Mouse (Mus musculus) forebrain, embryonic 13.5 days (tissue): ENCODE results near the gene Sh3bp4. TPM values are rescaled to one million over a fixed set of nuclear protein-coding genes. Genes with fewer than 3 reads are reported as not detected.

ENCODE experiments used
- ATAC-seq: fragments of 200-750 bp; cut with Nextera tagmentation; 2 replicates; pipeline ENCODE4 v1.8.0; 2017
- H3K27ac ChIP-seq: fragments of 300-500 bp; sonication (generic); 2 replicates; pipeline ENCODE4 v1.5.1; 2015; ENCODE audit warnings: inconsistent platforms, mild to moderate bottlenecking, moderate library complexity
- H3K27me3 ChIP-seq: fragments of 300-500 bp; sonication (generic); 2 replicates; pipeline ENCODE4 v1.6.1; 2015; ENCODE audit warnings: mild to moderate bottlenecking, inconsistent platforms
- H3K36me3 ChIP-seq: fragments of 300-500 bp; sonication (generic); 2 replicates; pipeline ENCODE4 v1.6.1; 2015; ENCODE audit warnings: mild to moderate bottlenecking, inconsistent platforms; ENCODE audit not compliant: poor library complexity, severe bottlenecking
- H3K4me1 ChIP-seq: fragments of 300-500 bp; sonication (generic); 2 replicates; pipeline ENCODE4 v1.6.1; 2015; ENCODE audit warnings: inconsistent platforms
- H3K4me2 ChIP-seq: fragments of 300-500 bp; sonication (generic); 2 replicates; pipeline ENCODE4 v1.6.1; 2015; ENCODE audit warnings: inconsistent platforms, mild to moderate bottlenecking, moderate library complexity
- H3K4me3 ChIP-seq: fragments of 300-500 bp; sonication (generic); 2 replicates; pipeline ENCODE4 v1.5.1; 2015; ENCODE audit warnings: mild to moderate bottlenecking, inconsistent platforms
- H3K9ac ChIP-seq: fragments of 300-500 bp; sonication (generic); 2 replicates; pipeline ENCODE4 v1.6.1; 2015; ENCODE audit warnings: mild to moderate bottlenecking, inconsistent platforms
- H3K9me3 ChIP-seq: fragments of 300-500 bp; sonication (generic); replicated peaks from 2 replicates; pipeline ENCODE4 v1.6.1; 2016; ENCODE audit warnings: inconsistent platforms
- WGBS: fragments of 180-500 bp; shearing (Covaris S2); methylation state at CpG from one replicate; pipeline ENCODE4 v1.1.7; 2015; 5-methylcytosine and 5-hydroxymethylcytosine counted together
- polyA plus RNA-seq: library from polyadenylated mRNA; unstranded; fragments of >200 nt; fragmentation: Nextera tagmentation; extraction: Ambion mirVana; gene quantifications from 2 replicates; pipeline ENCODE4 v1.2.1, GENCODE M21; 2015

The Sh3bp4 gene
- polyA plus RNA-seq, 1 experiment from 2014 or later, result 16.1 TPM

DNA sequence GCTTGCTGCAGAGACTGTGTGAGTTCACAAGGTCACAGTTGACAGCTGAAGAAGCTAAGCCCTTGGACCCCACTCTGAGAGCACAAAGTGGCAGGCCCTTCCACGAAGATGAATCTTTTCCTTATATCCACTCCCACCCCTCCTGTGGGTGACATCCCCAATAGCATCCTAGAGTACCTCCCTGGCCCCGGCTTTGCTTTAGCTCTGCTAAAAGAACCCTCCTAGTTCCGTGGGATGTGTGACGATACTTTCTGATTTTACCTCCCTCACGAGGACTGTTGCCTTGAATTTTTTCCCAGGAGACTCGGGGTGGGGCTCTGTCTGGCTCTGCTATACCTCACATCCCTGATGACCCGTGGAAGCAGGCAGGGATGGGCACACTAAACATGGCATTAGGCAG is 104.4 kb downstream of the Sh3bp4 start:
- H3K27ac ChIP-seq, result no peak overlapping the region
- H3K9me3 ChIP-seq, result no peaks in the 10 kb centered on the region
- no peaks in the 10 kb centered on the region for H3K27me3 ChIP-seq
- 83% methylated on average over 7 of the region's 7 CpGs for WGBS
- no peaks in the 10 kb centered on the region for H3K36me3 ChIP-seq
- H3K4me3 ChIP-seq, result no peak overlapping the region
- H3K4me2 ChIP-seq, result no peak overlapping the region
- no peak for ATAC-seq
- no peaks in the 10 kb centered on the region for H3K4me1 ChIP-seq
- no peak overlapping the region for H3K9ac ChIP-seq

DNA sequence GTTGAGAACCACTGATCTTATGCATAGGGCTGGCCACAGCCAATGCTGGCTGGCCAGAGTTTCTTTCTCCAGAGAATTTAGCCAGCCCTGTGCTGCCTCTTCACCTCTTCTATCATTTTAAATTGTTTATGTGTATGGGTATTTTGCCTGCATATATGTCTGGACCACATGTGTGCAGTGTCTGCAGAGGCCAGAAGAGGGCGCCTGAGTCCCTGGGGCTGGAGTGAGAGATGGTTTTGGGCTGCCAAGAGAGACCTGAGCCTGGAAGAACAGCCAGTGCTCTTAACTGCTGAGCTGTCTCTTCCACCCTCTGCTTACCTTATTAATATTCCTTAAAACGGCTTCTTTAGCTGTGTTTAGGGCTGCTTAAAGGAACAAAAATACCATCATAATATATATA is 105.1 kb downstream of the Sh3bp4 start:
- no peak overlapping the region for H3K9ac ChIP-seq
- H3K4me2 ChIP-seq, result no peak overlapping the region
- ATAC-seq, result no peak
- H3K36me3 ChIP-seq, result no peaks in the 10 kb centered on the region
- WGBS, result 51% methylated on average over 2 of the region's 2 CpGs
- no peaks in the 10 kb centered on the region for H3K27me3 ChIP-seq
- H3K4me1 ChIP-seq, result no peaks in the 10 kb centered on the region
- no peak overlapping the region for H3K4me3 ChIP-seq
- H3K9me3 ChIP-seq, result no peaks in the 10 kb centered on the region
- H3K27ac ChIP-seq, result no peak overlapping the region

DNA sequence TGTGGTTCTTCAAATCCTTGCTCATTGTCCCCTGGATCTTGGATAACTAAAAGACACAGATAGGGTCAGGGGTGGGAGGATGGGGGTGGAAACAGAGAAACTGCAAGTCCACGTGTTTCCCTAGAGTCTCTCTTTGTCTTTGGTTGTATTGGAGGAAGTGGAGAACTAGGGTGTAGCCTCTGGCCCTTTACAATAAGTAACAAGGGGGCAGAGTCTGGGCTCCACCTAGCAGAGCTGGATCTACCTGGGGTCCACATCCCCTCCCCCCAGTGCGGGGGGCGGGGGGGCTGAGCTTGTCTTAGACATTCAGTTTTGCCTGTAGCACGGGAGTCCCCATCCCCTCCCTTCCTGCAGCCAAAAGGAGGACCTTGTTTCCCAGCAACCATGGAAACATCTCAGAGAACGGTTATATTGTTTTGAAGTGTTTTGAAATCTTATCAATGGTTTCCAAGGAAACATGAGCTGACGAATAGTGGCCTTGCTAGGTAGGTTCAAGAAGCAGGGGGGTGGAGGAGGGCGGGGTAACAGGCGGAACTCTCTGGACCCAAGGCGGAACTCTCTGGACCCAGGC is 113.1 kb downstream of the Sh3bp4 start:
- no peak overlapping the region for H3K9ac ChIP-seq
- peak overlapping the region; percentile 45 for H3K4me2 ChIP-seq
- WGBS, result 0% methylated on average over 9 of the region's 9 CpGs
- peak overlapping the region; percentile 54 for H3K27ac ChIP-seq
- H3K27me3 ChIP-seq, result no peaks in the 10 kb centered on the region
- H3K36me3 ChIP-seq, result no peaks in the 10 kb centered on the region
- H3K4me3 ChIP-seq, result no peak overlapping the region
- peak; percentile 77 for ATAC-seq
- H3K4me1 ChIP-seq, result peaks cover 22% of the 10 kb centered on the region
- no peaks in the 10 kb centered on the region for H3K9me3 ChIP-seq

DNA sequence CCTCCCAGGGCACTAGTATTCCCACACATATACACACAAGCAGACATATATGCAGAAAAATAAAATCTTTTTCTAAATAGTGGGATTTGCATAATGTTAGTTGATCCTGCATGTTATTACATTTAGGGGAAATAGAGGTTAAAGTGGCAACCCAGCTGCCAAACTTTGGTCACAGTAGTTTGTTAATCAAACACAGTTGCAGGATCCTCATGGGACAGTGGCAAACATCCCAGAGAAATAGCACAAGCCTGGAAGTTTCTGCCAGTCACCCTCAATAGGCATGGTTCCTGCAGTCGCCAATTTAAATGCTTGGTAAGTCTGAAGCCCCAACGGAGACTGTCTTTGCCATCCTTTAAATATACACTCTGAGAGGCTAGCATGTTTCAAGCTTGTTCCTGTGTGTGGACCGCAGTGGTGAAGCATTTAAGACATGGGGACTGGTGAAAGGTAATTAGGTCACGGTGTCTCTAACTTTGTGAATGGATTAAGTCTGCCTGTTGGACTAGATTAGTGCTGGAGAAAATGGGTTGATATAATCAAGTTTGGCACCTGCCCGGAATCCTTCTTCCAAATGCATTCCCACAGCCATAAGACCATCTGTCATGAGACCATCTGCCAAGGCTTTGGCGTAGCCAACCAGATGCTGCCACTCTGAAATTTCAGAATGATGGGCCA is 114.0 kb downstream of the Sh3bp4 start:
- peaks cover 24% of the 10 kb centered on the region for H3K4me1 ChIP-seq
- H3K9ac ChIP-seq, result no peak overlapping the region
- H3K27ac ChIP-seq, result peak overlapping the region; percentile 60
- ATAC-seq, result no peak; the same call in 1 of the 2 replicates
- no peak overlapping the region for H3K4me3 ChIP-seq
- H3K27me3 ChIP-seq, result no peaks in the 10 kb centered on the region
- H3K36me3 ChIP-seq, result no peaks in the 10 kb centered on the region
- H3K4me2 ChIP-seq, result no peak overlapping the region
- WGBS, result 65% methylated on average over 6 of the region's 6 CpGs
- no peaks in the 10 kb centered on the region for H3K9me3 ChIP-seq

DNA sequence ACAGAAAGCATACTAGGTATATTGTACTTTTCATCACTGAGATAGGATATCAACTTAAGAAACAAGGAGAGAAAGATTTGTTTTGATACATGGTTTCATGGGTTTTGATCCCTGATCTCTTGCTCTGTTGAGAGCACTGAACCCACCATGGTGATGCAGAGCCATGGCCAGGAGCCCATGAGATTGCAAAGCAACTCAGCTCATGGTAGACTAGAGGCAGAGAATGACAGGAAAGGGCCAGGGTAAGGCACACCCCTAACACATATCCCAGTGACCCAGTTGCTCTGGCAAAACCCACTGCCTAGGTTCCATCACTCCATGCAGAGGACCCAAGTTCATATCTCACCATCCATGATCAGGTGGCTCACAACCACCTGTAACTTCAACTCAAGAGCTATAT is 114.6 kb downstream of the Sh3bp4 start:
- H3K4me3 ChIP-seq, result no peak overlapping the region
- peaks cover 24% of the 10 kb centered on the region for H3K4me1 ChIP-seq
- no peak overlapping the region for H3K9ac ChIP-seq
- no peaks in the 10 kb centered on the region for H3K9me3 ChIP-seq
- H3K27ac ChIP-seq, result no peak overlapping the region
- H3K36me3 ChIP-seq, result no peaks in the 10 kb centered on the region
- no peak overlapping the region for H3K4me2 ChIP-seq
- no peaks in the 10 kb centered on the region for H3K27me3 ChIP-seq
- ATAC-seq, result no peak

DNA sequence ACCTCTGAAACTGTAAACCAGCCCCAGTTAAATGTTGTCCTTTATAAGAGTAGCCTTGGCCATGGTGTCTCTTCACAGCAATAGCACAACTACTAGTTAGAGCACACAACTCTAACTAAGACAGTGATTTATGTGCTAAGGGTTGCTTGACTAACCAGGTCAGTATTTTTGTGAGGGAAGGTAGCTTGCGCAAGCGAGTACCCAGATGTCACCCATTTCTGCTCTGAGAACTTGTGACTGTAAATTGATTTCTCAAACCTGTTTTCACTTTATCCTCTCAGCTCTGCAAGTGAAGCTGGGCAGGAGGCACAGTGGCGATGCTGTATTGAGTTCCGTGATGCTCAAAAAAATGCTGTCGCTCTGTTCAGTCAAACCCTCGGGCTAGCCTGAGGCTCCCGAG is 117.2 kb downstream of the Sh3bp4 start:
- WGBS, result 80% methylated on average over 7 of the region's 7 CpGs
- H3K4me3 ChIP-seq, result no peak overlapping the region
- H3K36me3 ChIP-seq, result no peaks in the 10 kb centered on the region
- no peak overlapping the region for H3K4me2 ChIP-seq
- ATAC-seq, result no peak
- H3K4me1 ChIP-seq, result peaks cover 24% of the 10 kb centered on the region
- H3K9me3 ChIP-seq, result no peaks in the 10 kb centered on the region
- no peak overlapping the region for H3K9ac ChIP-seq
- no peak overlapping the region for H3K27ac ChIP-seq
- H3K27me3 ChIP-seq, result no peaks in the 10 kb centered on the region

DNA sequence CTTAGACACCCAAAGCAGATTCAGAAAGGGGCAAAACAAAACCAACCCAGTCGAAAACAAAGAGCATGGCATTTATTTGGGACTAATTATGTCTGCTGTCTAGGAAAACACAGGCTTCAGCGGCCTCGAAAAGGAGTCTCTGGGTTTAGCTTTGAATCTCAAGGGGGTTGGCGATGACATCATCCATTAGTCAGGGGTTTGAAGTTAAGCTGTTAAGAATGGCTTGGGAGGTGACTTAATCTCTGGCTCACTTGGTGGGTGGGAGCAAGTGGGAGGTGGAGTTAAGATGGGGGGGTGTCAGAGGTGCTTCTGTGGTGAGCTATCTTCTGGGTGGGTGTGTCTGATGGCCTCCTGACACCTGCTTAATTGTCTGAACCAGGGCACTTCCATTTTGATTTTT is 117.9 kb downstream of the Sh3bp4 start:
- Histone ChIP-seq H3K4me1 (peaks cover 20% of the 10 kb centered on the region), H3K27ac (no peak overlapping the region), H3K4me3 (no peak overlapping the region), H3K36me3 (no peaks in the 10 kb centered on the region), H3K27me3 (no peaks in the 10 kb centered on the region), H3K9me3 (no peaks in the 10 kb centered on the region), H3K4me2 (no peak overlapping the region), H3K9ac (no peak overlapping the region)
- WGBS, result 9% methylated on average over 4 of the region's 4 CpGs
- 0 out of 2 replicates have a peak, but pooled peaks have one; percentile 31 for ATAC-seq

DNA sequence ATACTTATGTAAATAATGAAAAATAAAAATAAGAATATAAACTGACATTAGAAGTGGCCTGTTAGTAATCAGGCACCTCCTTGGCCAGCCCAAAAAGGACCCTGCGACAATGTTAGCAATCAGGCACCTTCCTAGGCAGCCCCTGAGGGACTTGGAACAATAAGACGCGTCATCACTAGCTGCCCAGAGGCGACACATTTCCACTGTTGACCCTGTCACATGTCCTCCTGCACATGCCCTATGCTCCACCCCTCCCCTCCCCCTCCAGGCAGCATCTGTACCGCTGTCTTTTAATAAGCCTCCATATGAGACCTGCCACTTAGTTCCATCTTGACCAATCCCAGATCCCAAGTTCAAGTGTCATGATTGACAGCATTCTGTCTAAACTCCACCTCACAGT is 119.0 kb downstream of the Sh3bp4 start:
- Histone ChIP-seq H3K9ac (no peak overlapping the region), H3K4me1 (peaks cover 9% of the 10 kb centered on the region; the same call in 1 of the 2 replicates), H3K36me3 (no peaks in the 10 kb centered on the region), H3K4me3 (no peak overlapping the region), H3K27ac (no peak overlapping the region), H3K9me3 (no peaks in the 10 kb centered on the region), H3K4me2 (no peak overlapping the region), H3K27me3 (no peaks in the 10 kb centered on the region)
- WGBS, result 76% methylated on average over 5 of the region's 5 CpGs
- no peak for ATAC-seq

DNA sequence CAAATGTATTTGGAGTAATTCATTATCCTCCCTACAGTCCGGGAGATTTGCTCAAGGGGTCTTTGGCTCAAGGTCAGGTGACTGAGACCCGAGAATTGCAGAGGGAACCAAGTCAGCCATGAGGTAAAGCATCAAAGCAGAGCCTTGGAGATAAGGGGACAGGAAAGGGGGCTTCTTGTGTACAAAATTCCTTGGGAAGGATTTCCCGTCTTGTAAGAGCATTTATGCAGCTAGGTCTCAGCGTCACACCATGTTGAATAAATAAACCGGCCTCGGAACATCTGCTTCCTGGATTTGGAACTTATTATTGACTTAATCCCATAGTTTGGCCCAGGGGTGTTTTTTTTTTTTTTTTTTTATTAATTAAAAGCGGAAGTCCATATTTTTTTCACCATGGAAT is 120.4 kb downstream of the Sh3bp4 start:
- H3K27me3 ChIP-seq, result no peaks in the 10 kb centered on the region
- peaks cover 7% of the 10 kb centered on the region; the same call in 1 of the 2 replicates for H3K4me1 ChIP-seq
- H3K9me3 ChIP-seq, result no peaks in the 10 kb centered on the region
- 54% methylated on average over 7 of the region's 7 CpGs for whole genome bisulfite sequencing
- H3K9ac ChIP-seq, result no peak overlapping the region
- H3K4me2 ChIP-seq, result no peak overlapping the region
- ATAC-seq, result no peak
- H3K27ac ChIP-seq, result no peak overlapping the region
- H3K4me3 ChIP-seq, result no peak overlapping the region
- H3K36me3 ChIP-seq, result no peaks in the 10 kb centered on the region

DNA sequence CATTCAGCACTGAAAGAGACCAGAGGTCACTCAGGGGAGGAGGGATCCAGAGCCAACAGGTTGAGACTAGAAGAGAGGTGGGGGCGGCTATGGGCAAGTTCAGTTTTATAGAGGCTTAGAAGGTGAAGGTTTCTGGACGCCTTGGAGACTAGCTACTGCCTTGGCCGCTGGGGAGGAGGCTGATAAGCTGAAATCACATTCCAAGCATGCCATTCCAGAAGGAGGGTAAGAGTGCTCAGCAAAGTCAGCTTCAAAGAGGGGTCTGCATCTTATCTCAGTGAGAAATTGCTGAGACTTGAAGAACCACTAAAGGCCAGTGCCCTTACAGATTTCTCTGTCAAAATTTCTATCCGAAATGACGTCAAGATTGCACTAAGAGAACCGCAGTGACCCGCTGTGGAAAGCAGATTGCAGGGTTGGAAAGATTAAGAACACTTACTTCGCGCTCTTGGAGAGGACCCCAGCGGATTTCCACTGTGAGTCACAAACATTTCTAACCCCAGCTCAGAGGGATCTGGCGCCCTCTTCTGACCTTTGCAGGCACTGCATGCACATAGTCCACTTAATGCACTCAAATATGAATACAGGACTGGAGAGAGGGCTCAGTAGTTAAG is 121.0 kb downstream of the Sh3bp4 start:
- Histone ChIP-seq H3K4me3 (no peak overlapping the region), H3K27me3 (no peaks in the 10 kb centered on the region), H3K27ac (no peak overlapping the region), H3K4me1 (peaks cover 7% of the 10 kb centered on the region; the same call in 1 of the 2 replicates), H3K9ac (no peak overlapping the region), H3K36me3 (no peaks in the 10 kb centered on the region), H3K9me3 (no peaks in the 10 kb centered on the region), H3K4me2 (no peak overlapping the region)
- WGBS, result 16% methylated on average over 11 of the region's 11 CpGs
- ATAC-seq, result no peak

DNA sequence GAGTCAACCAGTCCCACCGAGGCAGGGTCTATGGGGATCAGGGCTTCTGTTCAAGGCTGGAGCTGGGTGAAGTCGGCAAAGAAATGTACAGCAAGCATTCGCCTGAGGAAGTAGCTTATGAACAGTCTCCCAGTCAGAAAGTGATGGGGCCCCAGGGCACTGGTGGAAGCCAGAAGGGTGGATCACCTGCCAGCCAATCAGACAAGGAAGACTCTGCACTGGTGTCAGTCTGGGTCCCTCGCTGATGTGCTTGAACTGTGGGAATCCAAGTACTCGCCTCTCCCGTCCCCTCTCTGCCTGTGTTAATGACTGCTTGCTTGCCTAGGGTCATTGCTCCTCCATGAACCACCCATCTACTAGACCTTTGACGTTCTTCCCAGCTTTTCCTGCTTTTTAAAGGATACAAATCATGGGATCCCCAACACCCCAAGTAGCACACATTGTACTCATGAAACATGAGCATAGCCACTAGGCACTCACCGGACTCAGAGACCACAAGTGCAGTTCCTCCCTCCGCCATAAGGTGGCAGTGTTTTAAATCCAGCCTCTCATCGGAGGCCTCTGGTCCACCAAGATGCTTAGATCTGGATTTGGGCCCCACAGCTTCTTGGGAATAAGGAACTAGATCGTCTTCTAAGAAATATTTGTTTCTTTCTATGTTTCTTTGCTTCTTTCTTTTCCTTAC is 122.5 kb downstream of the Sh3bp4 start:
- no peak overlapping the region for H3K4me3 ChIP-seq
- H3K9ac ChIP-seq, result no peak overlapping the region
- H3K27me3 ChIP-seq, result no peaks in the 10 kb centered on the region
- H3K27ac ChIP-seq, result no peak overlapping the region
- 75% methylated on average over 11 of the region's 11 CpGs for WGBS
- no peaks in the 10 kb centered on the region for H3K9me3 ChIP-seq
- no peak overlapping the region for H3K4me2 ChIP-seq
- H3K4me1 ChIP-seq, result peaks cover 7% of the 10 kb centered on the region; the same call in 1 of the 2 replicates
- H3K36me3 ChIP-seq, result no peaks in the 10 kb centered on the region
- no peak for ATAC-seq

DNA sequence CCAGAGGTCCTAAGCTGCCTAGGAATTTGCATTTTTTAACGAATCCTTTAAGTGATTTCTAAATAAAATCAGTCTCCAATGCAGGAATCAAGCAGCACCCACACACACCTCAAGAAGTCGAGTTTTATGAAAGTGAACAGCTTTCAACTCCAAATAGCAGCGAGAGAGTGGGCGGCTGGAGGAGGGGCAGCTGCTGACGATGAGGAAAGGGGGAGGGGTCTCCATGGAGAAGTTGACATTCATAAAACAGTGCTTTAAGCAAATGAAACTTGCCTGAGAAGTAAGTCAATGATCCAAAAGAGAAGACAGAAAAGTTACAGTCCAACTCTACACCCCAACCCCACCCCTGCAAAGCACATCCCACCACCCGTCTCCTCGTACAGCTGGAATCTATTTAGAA is 123.4 kb downstream of the Sh3bp4 start:
- Histone ChIP-seq H3K4me1 (no peaks in the 10 kb centered on the region), H3K27me3 (no peaks in the 10 kb centered on the region), H3K27ac (no peak overlapping the region), H3K4me2 (no peak overlapping the region), H3K9ac (no peak overlapping the region), H3K36me3 (no peaks in the 10 kb centered on the region), H3K9me3 (no peaks in the 10 kb centered on the region), H3K4me3 (no peak overlapping the region)
- 83% methylated on average over 7 of the region's 7 CpGs for WGBS
- no peak for ATAC-seq
